Mouse (Mus musculus): ENCODE results near the gene Zbtb38. TPM values are rescaled to one million over a fixed set of nuclear protein-coding genes. Genes with fewer than 3 reads are reported as not detected.

The Zbtb38 gene
- total and polyA plus RNA-seq, 2 experiments, result 2.9 to 12.4 TPM

DNA sequence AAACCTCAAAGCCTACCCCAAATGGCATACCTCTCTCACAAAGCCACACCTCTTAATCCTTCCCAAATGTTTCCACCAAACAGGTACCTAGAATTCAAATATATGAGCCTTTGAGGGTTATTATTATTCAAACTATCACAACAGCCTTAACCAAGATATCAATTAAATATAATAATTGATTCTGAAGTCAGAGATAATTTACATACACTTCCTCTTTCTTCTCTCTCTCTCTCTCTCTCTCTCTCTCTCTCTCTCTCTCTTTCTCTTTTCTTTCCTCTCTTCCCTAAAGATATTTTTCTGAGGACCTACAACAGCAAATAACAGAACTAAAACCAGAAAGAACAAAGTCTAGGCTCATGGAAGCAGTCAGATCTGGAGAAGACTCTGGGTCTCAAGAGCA lies 15.2 kb upstream of the Zbtb38 start:
- Histone ChIP-seq H3K27ac (replicated peaks; ENCODE audit: insufficient read depth, low read depth, low read length) (no peak overlapping the region), H3K27me3 (ENCODE audit: control insufficient read depth, insufficient read depth, low read length) (peaks cover 4% of the 10 kb centered on the region), H3K79me2 (ENCODE audit: control insufficient read depth, insufficient read depth, low read length) (no peaks in the 10 kb centered on the region), H3K36me3 (ENCODE audit: control insufficient read depth, insufficient read depth, low read length) (no peaks in the 10 kb centered on the region), H3K4me3 (ENCODE audit: insufficient read depth, low read depth, low read length) (no peak overlapping the region), H3K4me1 (ENCODE audit: control insufficient read depth, insufficient read depth, low read length) (no peaks in the 10 kb centered on the region), H3K9ac (ENCODE audit: low read depth, low read length) (no peak overlapping the region)
- DNase-seq (ENCODE audit: extremely low read depth, low read depth, low spot score), result no peak
- TF ChIP-seq CTCF (IDR thresholded peaks at IDR 0.05; ENCODE audit: low read depth, low read length) (no peak), POLR2A (IDR thresholded peaks at IDR 0.05; ENCODE audit: extremely low read depth, insufficient read depth, low read length) (no peak)

DNA sequence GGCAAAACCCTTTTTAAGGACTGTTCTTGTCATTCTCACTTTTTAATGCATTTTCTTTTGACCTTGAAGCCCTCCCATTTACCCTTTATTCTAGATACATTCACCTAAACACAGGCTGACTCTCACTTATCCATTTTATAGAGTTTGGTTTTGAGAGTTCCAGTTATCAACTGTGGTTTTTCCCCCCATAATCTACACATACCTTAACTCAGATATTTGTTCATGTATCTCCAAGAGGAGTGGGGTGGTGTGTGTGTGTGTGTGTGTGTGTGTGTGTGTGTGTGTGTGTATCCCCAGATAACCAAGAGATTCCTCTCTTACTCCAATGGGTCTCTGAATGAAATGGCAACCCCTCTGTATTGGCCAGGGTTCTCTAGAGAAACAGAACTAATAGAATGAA lies 13.4 kb upstream of the Zbtb38 start:
- Histone ChIP-seq H3K27ac (replicated peaks; ENCODE audit: insufficient read depth, low read depth, low read length) (no peak overlapping the region), H3K79me2 (ENCODE audit: control insufficient read depth, insufficient read depth, low read length) (no peaks in the 10 kb centered on the region), H3K27me3 (ENCODE audit: control insufficient read depth, insufficient read depth, low read length) (no peaks in the 10 kb centered on the region; the same call in 1 of the 2 replicates), H3K4me3 (ENCODE audit: insufficient read depth, low read depth, low read length) (no peak overlapping the region), H3K9ac (ENCODE audit: low read depth, low read length) (no peak overlapping the region), H3K36me3 (ENCODE audit: control insufficient read depth, insufficient read depth, low read length) (no peaks in the 10 kb centered on the region), H3K4me1 (ENCODE audit: control insufficient read depth, insufficient read depth, low read length) (no peaks in the 10 kb centered on the region)
- no peak for TF ChIP-seq CTCF (IDR thresholded peaks at IDR 0.05; ENCODE audit: low read depth, low read length)
- no peak for TF ChIP-seq POLR2A (IDR thresholded peaks at IDR 0.05; ENCODE audit: extremely low read depth, insufficient read depth, low read length)
- no peak for DNase-seq (ENCODE audit: extremely low read depth, low read depth, low spot score)

DNA sequence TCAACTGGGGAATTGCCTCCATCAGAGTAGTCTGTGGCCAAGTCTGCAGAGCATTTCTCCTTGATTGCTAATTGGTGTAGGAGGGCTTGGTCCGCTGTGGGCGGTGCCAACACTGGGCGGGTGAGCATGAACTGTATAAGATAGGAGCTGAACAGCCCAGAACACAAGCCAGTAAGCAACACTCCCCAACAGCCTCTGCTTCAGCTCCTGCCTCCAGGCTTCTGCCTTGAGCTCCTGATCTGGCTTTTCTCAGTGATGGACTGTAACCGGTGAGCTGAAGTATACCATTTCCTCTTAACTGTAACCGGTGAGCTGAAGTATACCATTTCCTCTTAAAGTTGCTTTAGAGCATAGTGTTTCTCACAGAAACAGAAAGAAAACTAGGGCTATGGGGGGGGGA lies 12.8 kb upstream of the Zbtb38 start:
- WGBS, result 71% methylated on average over 5 of the region's 5 CpGs

DNA sequence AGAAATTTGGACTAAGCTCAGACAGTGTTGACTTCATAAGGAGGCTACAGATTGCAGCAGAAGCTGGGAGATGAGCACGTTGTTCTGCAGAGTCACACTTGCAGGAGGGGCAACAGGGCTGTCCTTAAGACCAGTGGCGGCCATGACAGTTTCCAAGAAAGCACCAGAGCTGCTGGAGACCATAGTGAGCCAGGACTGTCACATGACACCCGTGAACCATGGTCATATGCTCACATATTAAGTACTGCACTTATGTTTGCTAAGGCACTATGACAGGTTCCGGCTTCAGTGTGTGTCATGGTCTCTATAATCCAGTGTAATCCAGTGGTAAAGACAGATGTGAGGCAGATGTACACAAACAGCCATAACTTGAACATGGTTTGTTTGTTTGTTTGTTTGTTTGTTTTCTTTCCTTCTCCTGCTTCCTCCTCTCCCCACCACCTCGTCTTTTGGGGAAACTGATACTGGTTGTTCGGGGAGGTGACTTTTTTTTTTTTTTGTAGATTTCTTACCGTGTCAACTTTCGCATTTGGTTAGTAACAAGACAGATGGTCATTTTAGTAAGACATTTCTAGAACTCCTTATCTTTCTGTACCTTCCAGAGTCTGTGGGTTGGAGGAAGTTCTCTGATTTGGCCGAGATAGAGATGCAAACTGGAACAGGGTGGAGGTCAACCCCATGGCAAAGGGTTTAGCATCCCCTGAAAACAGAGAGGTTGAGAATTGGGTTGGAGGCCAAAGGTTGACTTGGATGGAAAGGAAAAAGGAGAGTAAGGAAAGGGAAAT lies 11.4 kb upstream of the Zbtb38 start:
- no peaks in the 10 kb centered on the region for H3K27me3 ChIP-seq (ENCODE audit: control insufficient read depth, insufficient read depth, low read length)
- TF ChIP-seq POLR2A (IDR thresholded peaks at IDR 0.05; ENCODE audit: extremely low read depth, insufficient read depth, low read length) (no peak), CTCF (IDR thresholded peaks at IDR 0.05; ENCODE audit: low read depth, low read length) (no peak)
- H3K4me3 ChIP-seq (ENCODE audit: insufficient read depth, low read depth, low read length), result no peak overlapping the region
- no peak overlapping the region for H3K9ac ChIP-seq (ENCODE audit: low read depth, low read length)
- H3K4me1 ChIP-seq (ENCODE audit: control insufficient read depth, insufficient read depth, low read length), result no peaks in the 10 kb centered on the region
- DNase-seq (ENCODE audit: extremely low read depth, low read depth, low spot score), result no peak
- no peaks in the 10 kb centered on the region for H3K79me2 ChIP-seq (ENCODE audit: control insufficient read depth, insufficient read depth, low read length)
- no peak overlapping the region for H3K27ac ChIP-seq (replicated peaks; ENCODE audit: insufficient read depth, low read depth, low read length)
- H3K36me3 ChIP-seq (ENCODE audit: control insufficient read depth, insufficient read depth, low read length), result no peaks in the 10 kb centered on the region
- 82% methylated on average over 9 of the region's 9 CpGs for WGBS

More for the DNA sequence above, 12.8 kb upstream of the Zbtb38 start:
- H3K79me2 ChIP-seq (ENCODE audit: control insufficient read depth, insufficient read depth, low read length), result no peaks in the 10 kb centered on the region
- no peak overlapping the region for H3K4me3 ChIP-seq (ENCODE audit: insufficient read depth, low read depth, low read length)
- TF ChIP-seq POLR2A (IDR thresholded peaks at IDR 0.05; ENCODE audit: extremely low read depth, insufficient read depth, low read length) (no peak), CTCF (IDR thresholded peaks at IDR 0.05; ENCODE audit: low read depth, low read length) (no peak)
- DNase-seq (ENCODE audit: extremely low read depth, low read depth, low spot score), result no peak
- H3K9ac ChIP-seq (ENCODE audit: low read depth, low read length), result no peak overlapping the region
- no peak overlapping the region for H3K27ac ChIP-seq (replicated peaks; ENCODE audit: insufficient read depth, low read depth, low read length)
- H3K27me3 ChIP-seq (ENCODE audit: control insufficient read depth, insufficient read depth, low read length), result no peaks in the 10 kb centered on the region; the same call in 1 of the 2 replicates
- no peaks in the 10 kb centered on the region for H3K4me1 ChIP-seq (ENCODE audit: control insufficient read depth, insufficient read depth, low read length)
- H3K36me3 ChIP-seq (ENCODE audit: control insufficient read depth, insufficient read depth, low read length), result no peaks in the 10 kb centered on the region

DNA sequence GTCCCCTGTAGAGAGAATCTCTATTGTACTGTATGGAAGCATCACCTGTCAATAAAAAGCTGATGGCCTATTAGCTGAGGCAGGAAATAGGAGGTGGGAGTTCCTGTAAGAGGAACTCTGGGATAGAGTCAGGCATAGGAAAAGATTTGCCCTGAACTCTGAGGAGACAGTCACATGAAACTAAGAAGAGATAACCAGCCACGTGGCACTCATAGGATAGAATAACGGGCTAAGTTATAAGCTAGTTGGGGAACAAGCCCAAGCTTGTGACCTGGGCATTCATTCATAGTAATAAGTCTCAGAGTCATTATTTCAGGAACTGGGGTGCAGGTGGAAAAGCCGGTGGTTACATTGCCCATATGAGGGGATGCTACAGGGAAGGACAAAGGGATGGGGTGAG lies 10.4 kb upstream of the Zbtb38 start:
- DNase-seq (ENCODE audit: extremely low read depth, low read depth, low spot score), result no peak
- no peaks in the 10 kb centered on the region for H3K4me1 ChIP-seq (ENCODE audit: control insufficient read depth, insufficient read depth, low read length)
- H3K4me3 ChIP-seq (ENCODE audit: insufficient read depth, low read depth, low read length), result no peak overlapping the region
- H3K27me3 ChIP-seq (ENCODE audit: control insufficient read depth, insufficient read depth, low read length), result no peaks in the 10 kb centered on the region
- H3K36me3 ChIP-seq (ENCODE audit: control insufficient read depth, insufficient read depth, low read length), result no peaks in the 10 kb centered on the region
- no peak overlapping the region for H3K9ac ChIP-seq (ENCODE audit: low read depth, low read length)
- TF ChIP-seq CTCF (IDR thresholded peaks at IDR 0.05; ENCODE audit: low read depth, low read length) (no peak), POLR2A (IDR thresholded peaks at IDR 0.05; ENCODE audit: extremely low read depth, insufficient read depth, low read length) (no peak)
- 88% methylated on average over 3 of the region's 3 CpGs for WGBS
- no peaks in the 10 kb centered on the region for H3K79me2 ChIP-seq (ENCODE audit: control insufficient read depth, insufficient read depth, low read length)
- no peak overlapping the region for H3K27ac ChIP-seq (replicated peaks; ENCODE audit: insufficient read depth, low read depth, low read length)

All from liver, adult 2 months (tissue).